Mouse (Mus musculus): Measurements from ENCODE around the gene Aldh3a1.

DNA sequence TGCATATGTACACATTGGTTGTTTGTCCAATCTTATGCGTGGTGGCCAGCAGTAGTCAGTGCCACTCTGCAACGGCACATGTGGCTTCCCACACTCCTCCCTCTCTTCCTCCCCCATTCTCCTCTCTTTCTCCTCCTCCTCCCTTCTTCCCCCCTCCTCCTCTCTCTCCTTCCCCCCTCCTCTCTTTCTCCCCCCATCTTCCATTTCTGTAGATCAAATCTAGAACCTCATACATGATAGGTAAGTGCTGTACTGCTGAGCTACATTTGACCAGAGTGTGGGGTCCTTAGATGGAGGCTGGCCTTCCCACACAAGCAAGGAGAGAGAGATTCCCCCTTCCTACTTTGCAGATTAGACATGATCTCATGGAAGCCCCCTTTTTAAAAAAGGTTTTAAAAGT is 14.6 kb upstream of the Aldh3a1 start:
- TF ChIP-seq CTCF (IDR thresholded peaks at IDR 0.05; ENCODE audit: insufficient read depth, low read length) (no peak), POLR2A (IDR thresholded peaks at IDR 0.05; ENCODE audit: borderline replicate concordance, extremely low read depth, low read depth, low read length) (no peak)

Data from lung, adult 2 months (tissue).